Mouse (Mus musculus) v-Abl transformed pro-B cells (cell line): Measurements from ENCODE around the gene Ctsl.

Experiments
- in situ Hi-C, 2 experiments: fragments of 400-800 bp; cut with MboI; formaldehyde crosslinking; loops; one replicate each; pipeline ENCODE4 v1.15.1; 2025; ENCODE audit not compliant: unreplicated experiment in 2 of 2

The Ctsl gene

DNA sequence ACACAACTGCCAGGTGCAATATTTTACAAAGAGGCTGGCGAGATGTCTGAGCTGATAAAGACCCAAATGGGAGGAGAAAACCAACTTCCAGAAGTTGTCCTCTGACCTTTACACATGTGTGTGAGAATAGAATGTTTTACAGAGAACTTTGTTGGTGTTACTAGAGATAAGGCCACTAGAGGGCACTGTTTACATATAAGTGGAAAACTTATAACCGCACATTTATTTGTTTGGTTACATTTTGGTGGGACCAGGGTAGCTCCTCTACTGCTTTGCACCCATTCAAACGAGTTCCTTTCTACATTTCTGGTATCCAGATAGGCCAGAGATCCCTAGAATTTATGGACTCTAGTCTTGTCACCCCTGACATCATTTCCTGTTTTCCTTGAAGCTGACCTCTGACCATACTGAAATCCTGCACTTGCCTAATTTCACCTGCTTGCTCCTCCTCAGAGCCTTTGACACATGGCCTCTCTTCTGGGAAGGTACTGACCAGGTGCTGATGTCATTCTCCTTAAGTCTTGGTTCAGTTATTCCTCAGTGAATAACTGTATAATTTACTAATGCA lies 55.1 kb downstream of the Ctsl start:
- in situ Hi-C loops, result loop anchor here (5.0 to 25.0 kb wide), 5 partner anchors 127 to 1069 kb away; partner anchors contain the start of genes Mfsd14b (in 1 of the 2) and Zfp369 (in 1 of the 2)

GRCm38 (mm10) chr13:64314041-64314440 lies 56.6 kb downstream of the Ctsl start:
- in situ Hi-C loops, result loop anchor here (5.0 to 25.0 kb wide), 5 partner anchors 67 to 1071 kb away; partner anchors contain the start of genes Mfsd14b (in 1 of the 2) and Zfp369 (in 1 of the 2)

- in situ Hi-C loops, result loop anchor here (5.0 to 25.0 kb wide), 5 partner anchors 66 to 1072 kb away; partner anchors contain the start of genes Mfsd14b (in 1 of the 2) and Zfp369 (in 1 of the 2)
Observed at GRCm38 (mm10) chr13:64312916-64313289, 57.8 kb downstream of the Ctsl start.

DNA sequence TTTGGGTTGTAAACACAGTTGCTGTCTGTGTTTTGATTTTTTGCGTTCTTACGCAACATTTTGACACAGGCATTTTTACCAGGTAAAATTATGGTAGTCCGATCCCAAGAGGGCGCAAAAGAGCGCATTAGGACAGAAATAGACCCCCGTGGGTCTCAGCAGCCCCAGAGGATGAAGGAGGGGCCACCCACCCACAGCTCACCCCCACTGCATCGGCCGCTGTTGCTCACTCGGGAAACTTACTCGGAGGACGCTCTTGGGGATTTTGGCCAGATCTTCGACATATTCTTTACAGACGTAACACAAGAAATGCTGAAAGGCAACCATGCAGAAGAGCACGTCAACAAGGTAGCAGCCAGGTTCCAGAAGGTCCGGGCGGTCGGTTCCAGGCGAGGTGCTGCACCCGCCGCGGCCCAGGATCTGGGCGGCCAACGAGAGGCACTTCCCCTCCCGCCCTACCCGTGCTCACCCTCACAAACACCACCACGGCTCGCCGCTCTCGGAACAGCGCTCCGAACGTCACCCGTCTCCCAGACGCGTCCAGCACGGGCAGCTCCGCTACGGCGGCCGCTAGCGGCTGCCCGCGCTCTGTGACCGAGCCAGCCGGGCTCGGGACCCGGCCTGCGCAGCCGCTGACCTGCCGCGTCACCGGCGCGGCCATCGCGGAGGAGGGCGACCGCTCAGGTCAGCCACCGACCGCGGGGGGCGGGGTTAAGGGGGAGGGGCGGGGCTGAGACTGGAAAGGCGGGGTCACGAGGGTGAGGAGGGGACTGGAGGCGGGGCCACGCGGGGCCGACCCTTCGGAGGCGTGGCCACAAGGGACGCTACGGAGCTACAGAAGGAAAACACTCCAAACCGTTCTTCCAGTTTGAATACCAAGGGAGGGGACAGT lies 58.4 kb downstream of the Ctsl start, which contains the start of gene Aaed1:
Gene Aaed1 (minus strand): TSS at position 687 of the 892 bp plus-strand sequence.
- in situ Hi-C loops, result loop anchor here (5.0 to 25.0 kb wide), 5 partner anchors 65 to 1073 kb away; partner anchors contain the start of genes Mfsd14b (in 1 of the 2) and Zfp369 (in 1 of the 2)

- in situ Hi-C loops, result loop anchor here (5.0 to 25.0 kb wide), 5 partner anchors 64 to 1074 kb away; partner anchors contain the start of genes Mfsd14b (in 1 of the 2) and Zfp369 (in 1 of the 2)
Observed at GRCm38 (mm10) chr13:64311266-64311665, 59.4 kb downstream of the Ctsl start.

DNA sequence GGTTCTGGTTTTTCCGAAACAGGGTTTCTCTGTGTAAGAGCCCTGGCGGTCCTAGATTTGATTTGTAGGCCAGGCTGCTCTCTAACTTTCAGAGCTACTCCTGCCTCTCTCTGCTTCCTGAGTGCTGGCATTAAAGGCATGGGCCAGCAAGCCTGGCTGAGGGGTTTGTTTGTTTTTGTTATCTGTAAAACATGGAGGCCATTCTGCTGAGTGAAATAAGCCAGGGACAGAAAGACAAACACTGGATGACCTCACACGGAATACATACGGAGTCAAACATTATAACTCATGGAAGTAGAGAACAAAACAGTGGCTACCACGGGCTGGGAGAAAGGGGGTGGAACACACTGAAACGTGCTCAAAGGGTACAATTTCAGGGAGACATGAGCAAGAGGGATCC lies 60.1 kb downstream of the Ctsl start:
- in situ Hi-C loops, result loop anchor here (5.0 to 25.0 kb wide), 5 partner anchors 63 to 1074 kb away; partner anchors contain the start of genes Mfsd14b (in 1 of the 2) and Zfp369 (in 1 of the 2)

DNA sequence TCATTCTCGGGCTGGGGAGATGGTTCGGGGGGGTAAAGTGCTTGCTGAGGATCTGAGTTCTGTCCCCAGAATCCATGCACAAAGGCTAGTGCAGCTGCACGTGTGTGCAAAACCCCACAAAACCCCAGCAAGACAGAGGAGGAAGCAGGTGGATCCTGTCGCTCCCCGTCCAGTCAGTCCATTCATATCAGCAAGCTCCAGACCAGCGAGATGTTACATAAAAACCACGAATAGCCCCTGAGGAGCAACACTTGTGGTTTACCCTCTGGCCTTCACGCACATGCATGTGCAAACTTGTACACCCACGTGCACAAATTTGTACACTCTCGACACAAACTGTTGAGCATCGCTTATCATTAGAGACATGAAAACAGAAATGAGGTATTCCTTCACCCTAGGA lies 60.8 kb downstream of the Ctsl start:
- in situ Hi-C loops, result loop anchor here (5.0 to 25.0 kb wide), 7 partner anchors 63 to 1075 kb away; partner anchors contain the start of genes Mfsd14b (in 1 of the 2) and Zfp369 (in 1 of the 2)
